Mouse (Mus musculus) left cerebral cortex, adult 8-10 months (tissue): ENCODE measurements around the gene Cox5b. TPM values are rescaled to one million over a fixed set of nuclear protein-coding genes. Genes with fewer than 3 reads are reported as not detected.
A peak's percentile ranks its signal among the peaks of the same experiment; 100 is the strongest.

ENCODE experiments used
- DNase-seq, 2 experiments: peaks; one replicate each; pipeline ENCODE4 v3.0.0; 2022; ENCODE audit warnings: low spot score in 2 of 2
- total RNA-seq, 4 experiments: library from RNA; stranded (reverse); gene quantifications; 2 replicates each; pipeline ENCODE4 v1.2.4; 2022

The Cox5b gene
- total RNA-seq, 4 experiments from 2014 or later, result 511 to 653 (median 570) TPM

- peak; percentile 43 to 60 for DNase-seq
Measured at GRCm38 (mm10) chr1:36683810-36684467, 7.3 kb upstream of the Cox5b start.

- DNase-seq, result no peak
Measured at GRCm38 (mm10) chr1:36690671-36691235, 496 bp upstream of the Cox5b start.

GRCm38 (mm10) chr1:36694871-36695270 lies 3.6 kb downstream of the Cox5b start:
- DNase-seq, result no peak

- no peak for DNase-seq
Measured at GRCm38 (mm10) chr1:36696411-36696810, 5.2 kb downstream of the Cox5b start.

- DNase-seq, result no peak
Measured at GRCm38 (mm10) chr1:36697030-36697429, 5.8 kb downstream of the Cox5b start.

GRCm38 (mm10) chr1:36707166-36707565 lies 15.9 kb downstream of the Cox5b start:
- peak in 1 of 2 experiments; percentile 65 for DNase-seq

- DNase-seq, result no peak
Measured at GRCm38 (mm10) chr1:36707797-36708196, 16.5 kb downstream of the Cox5b start.

GRCm38 (mm10) chr1:36708626-36709025 lies 17.4 kb downstream of the Cox5b start:
- no peak for DNase-seq

- DNase-seq, result no peak
Measured at GRCm38 (mm10) chr1:36709055-36709853, 18.0 kb downstream of the Cox5b start.

GRCm38 (mm10) chr1:36709854-36710280 lies 18.6 kb downstream of the Cox5b start, which contains the start of gene 4933424G06Rik:
4933424G06Rik (plus strand) TSS chr1:36710149.
- peak; percentile 94 to 98 for DNase-seq

GRCm38 (mm10) chr1:36711104-36711503 lies 19.9 kb downstream of the Cox5b start:
- DNase-seq, result no peak

GRCm38 (mm10) chr1:36714311-36714710 lies 23.1 kb downstream of the Cox5b start, which contains the start of gene Actr1b:
Actr1b (minus strand) TSS chr1:36714422.
- DNase-seq, result no peak

- no peak for DNase-seq
Measured at GRCm38 (mm10) chr1:36718786-36719185, 27.5 kb downstream of the Cox5b start.

- no peak for DNase-seq
Measured at GRCm38 (mm10) chr1:36723146-36724056, 32.2 kb downstream of the Cox5b start.

GRCm38 (mm10) chr1:36724057-36724431 lies 32.8 kb downstream of the Cox5b start:
- DNase-seq, result no peak

- DNase-seq, result peak; percentile 57 to 64
Measured at GRCm38 (mm10) chr1:36737300-36737699, 46.1 kb downstream of the Cox5b start.

- no peak for DNase-seq
Measured at GRCm38 (mm10) chr1:36739231-36739630, 48.0 kb downstream of the Cox5b start.

GRCm38 (mm10) chr1:36743046-36743445 lies 51.8 kb downstream of the Cox5b start:
- DNase-seq, result no peak
